Mouse (Mus musculus) urinary bladder, postnatal 25 days (tissue): Measurements from ENCODE around the gene Ccdc13.

ENCODE experiments used
- DNase-seq: peaks from one replicate; pipeline ENCODE4 v3.0.0; 2022; ENCODE audit warnings: low spot score

Gene Ccdc13

DNA sequence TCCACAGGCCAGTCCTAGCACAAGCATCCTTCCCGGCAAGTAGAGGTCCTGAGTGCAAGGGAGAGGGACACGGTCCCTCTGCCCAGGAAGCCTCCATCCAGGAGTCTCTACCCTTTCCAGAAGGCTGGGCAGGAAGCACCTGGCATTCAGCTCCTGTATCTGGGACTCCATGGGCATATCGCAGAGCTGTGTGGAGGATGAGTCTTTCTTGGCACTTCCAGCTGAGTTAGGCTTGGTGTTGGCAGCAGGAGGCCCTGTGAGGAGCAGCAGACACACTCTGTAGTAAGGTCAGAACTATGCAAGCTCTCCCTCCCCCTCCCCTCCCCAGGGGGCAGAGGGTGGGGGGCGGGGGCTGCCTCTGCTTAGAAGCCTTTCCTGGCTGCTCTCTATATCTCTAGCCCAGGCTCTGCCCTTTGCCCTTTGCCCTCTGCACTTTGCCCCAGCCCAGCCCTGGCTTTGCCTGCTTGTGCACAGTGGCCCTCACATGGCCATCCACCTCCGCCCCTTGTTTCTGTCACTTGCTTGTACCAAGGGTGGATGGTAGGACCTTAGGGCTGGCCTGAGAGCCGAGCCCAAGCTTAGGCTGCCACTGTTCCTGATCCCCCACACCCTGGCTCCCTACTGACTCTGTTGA lies 40.3 kb downstream of the Ccdc13 start:
- no peak for DNase-seq

DNA sequence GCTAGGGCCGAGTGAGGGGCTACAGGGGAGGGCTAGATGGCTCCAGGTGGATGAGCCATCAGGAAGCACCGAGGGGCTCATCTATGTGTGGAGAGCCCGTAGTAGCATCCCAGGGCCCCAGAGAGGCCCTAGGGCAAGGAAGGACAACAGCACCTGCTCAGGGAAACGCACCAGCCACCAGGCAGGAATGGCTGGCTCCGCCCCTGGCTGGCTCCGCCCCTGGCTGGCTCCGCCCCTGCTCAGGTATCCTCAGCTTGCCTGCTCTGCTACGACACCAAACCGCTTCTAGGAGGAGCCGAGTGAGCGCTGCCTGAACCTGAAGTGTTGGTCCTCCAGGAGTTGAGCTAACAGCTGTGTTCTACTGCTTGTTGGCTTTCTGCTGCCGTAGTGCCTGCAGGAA lies 41.5 kb downstream of the Ccdc13 start:
- DNase-seq, result peak; percentile 11

GRCm38 (mm10) chr9:121794972-121795539 lies 44.2 kb downstream of the Ccdc13 start:
- no peak for DNase-seq

- DNase-seq, result no peak
Observed at GRCm38 (mm10) chr9:121791757-121792521, 47.3 kb downstream of the Ccdc13 start, which contains the start of gene Hhatl. Gene Hhatl, minus strand, starts transcription at chr9:121792507.

GRCm38 (mm10) chr9:121791206-121791605 lies 48.1 kb downstream of the Ccdc13 start:
- DNase-seq, result peak; percentile 61

DNA sequence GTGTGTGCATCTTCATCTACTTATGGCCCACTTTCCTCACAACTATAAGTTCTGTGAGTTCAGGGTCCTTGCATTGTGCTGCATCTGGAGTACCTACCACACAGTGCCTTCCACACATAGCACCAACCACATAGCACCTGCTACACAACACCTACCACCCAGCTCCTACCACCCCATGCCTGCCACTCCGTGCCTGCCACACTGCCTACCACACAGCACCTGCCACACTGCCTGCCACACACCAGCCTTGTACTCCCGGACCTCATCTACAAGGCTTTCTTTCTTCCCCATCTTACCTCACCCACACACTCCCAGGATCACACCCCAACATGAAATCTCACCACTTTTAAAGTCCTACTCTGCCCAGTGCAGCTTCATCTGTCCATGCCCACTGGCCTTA lies 52.9 kb downstream of the Ccdc13 start:
- DNase-seq, result no peak

GRCm38 (mm10) chr9:121785261-121785660 lies 54.0 kb downstream of the Ccdc13 start:
- no peak for DNase-seq

- no peak for DNase-seq
Observed at GRCm38 (mm10) chr9:121784801-121785200, 54.5 kb downstream of the Ccdc13 start.

DNA sequence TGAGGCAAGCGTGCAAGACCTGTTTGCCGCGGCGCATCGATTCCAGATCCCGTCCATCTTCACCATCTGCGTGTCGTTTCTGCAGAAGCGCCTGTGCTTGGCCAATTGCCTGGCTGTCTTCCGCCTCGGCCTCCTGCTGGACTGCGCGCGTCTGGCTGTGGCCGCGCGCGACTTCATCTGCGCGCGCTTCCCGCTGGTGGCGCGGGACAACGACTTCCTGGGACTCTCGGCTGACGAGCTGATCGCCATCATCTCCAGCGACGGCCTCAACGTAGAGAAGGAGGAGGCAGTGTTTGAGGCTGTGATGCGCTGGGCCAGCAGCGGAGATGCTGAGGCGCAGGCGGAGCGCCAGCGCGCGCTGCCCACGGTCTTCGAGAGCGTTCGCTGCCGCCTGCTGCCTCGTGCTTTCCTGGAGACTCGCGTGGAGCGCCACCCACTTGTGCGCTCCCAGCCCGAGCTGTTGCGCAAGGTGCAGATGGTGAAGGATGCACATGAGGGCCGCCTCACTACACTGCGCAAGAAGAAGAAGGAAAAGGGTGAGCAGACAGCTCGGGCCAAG lies 61.1 kb downstream of the Ccdc13 start:
- DNase-seq, result no peak

DNA sequence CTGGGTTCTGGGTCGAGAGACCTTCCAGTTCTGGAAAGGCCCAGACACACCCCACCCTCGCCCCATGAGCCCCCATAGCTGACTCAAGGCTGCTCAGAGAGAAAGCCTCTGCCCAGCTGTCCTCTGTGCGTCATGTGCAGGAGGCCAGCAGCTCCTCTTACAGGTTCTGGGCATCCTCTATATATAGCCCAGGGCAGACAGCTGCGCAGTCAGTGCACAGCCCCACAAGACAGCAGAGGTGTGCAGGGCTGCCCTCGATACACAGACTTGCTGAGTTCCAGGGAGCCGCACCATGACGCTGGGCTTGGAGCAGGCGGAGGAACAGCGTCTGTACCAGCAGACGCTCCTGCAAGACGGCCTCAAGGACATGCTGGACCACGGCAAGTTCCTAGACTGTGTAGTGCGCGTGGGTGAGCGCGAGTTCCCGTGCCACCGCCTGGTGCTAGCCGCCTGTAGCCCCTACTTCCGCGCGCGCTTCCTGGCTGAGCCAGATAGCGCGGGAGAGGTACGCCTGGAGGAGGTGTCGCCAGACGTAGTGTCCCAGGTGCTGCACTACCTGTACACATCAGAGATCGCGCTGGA lies 61.7 kb downstream of the Ccdc13 start, which contains the start of gene Klhl40:
Gene Klhl40 (plus strand): TSS at position 124 of the 582 bp plus-strand sequence.
- no peak for DNase-seq

DNA sequence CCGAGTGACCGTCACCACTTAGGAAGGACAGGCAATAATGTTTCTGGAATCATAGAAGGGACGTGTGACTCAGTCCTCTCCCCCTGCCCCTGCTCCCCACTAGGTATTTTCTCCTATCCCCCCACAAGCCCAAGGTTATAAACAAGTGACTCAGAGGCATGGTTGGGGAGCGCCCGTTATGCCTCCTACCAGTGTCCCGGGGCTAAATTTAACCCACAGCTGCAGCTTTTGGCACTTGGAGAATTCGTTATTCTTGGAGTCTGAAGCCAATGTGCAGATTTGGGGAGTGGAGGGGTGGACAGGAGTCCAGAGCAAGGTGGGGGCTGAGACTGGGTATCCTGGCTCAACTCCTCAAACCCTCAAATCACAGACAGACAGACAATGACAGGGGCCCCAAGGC lies 62.8 kb downstream of the Ccdc13 start:
- no peak for DNase-seq

DNA sequence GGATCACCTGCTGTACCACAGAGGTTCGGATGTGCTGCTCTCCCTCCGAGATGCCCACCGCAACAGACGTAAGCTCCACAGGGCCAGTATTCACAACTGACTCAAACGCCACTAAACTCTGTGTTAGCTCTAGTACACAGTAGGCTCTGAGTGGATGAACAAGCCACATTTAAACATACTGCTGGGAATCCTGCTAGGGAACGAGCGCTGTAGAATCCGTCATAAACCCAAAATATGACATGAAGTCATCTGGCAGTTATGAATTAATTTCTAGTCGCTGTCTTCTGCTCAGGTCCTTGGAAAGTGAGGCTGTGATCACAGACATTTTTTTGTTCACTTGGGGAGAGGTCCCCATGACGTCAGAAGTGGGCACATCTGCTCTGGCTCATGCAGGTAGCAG lies 63.3 kb downstream of the Ccdc13 start:
- no peak for DNase-seq

- no peak for DNase-seq
Observed at GRCm38 (mm10) chr9:121772412-121772811, 66.8 kb downstream of the Ccdc13 start.

DNA sequence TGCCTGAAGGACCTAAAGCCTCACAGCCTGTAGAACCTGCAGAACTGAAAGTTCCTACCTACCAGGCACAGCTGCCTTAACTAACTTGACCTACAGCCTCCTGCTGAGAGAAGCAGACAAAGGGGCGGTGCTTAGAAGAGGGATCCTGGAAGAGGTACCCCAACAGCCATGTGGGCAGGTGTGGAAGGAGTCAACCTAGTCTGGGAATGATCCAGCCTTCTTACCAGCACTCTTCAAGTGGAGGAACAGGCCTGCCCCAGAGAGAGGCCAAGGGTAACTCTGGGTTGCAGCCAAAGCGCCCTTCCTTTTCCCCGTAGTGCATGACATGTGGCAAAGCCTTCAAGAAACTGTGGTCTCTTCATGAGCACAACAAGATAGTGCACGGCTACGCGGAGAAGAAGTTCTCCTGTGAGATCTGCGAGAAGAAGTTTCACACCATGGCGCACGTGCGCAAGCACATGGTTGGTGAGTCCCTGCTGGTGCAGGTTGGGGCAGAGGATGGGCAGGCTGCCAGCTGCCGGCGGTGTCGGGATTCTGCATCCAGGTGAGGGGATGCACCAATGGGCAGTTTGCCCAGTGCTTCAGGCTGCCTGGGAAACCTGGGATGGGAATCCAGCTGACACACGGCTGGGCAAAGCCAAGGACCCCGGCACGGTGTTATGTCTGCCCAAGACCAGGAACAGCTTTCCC lies 74.0 kb downstream of the Ccdc13 start:
- DNase-seq, result no peak

DNA sequence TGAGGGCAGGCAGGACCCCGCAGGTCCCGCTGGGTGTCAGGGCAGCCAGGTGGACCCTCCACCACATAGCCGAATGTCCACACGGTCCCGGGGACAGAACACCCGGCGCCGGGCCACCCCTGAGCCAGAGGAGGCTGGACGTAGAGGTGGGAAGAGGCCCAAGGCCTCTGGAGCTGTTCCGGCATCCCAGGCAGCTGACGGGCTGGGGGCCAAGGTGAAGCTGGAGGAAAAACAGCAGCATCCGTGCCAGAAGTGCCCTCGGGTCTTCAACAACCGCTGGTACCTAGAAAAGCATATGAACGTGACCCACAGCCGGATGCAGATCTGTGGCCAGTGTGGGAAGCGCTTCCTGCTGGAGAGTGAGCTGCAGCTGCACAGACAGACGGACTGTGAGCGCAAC lies 75.5 kb downstream of the Ccdc13 start:
- DNase-seq, result no peak

DNA sequence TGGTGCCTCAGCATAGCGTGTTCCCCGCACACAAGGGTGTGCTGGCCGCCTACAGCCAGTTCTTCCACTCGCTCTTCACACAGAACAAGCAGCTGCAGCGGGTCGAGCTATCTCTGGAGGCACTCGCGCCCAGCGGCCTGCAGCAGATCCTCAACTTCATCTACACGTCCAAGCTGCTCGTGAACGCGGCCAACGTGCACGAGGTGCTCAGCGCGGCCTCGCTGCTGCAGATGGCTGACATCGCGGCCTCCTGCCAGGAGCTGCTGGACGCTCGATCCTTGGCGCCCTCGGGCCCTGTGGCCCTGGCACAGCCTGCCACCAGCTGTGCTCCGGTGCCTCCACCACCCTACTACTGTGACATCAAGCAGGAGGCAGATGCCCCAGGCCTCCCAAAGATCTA lies 76.5 kb downstream of the Ccdc13 start:
- no peak for DNase-seq

GRCm38 (mm10) chr9:121762248-121762647 lies 77.0 kb downstream of the Ccdc13 start:
- no peak for DNase-seq

GRCm38 (mm10) chr9:121761787-121762186 lies 77.5 kb downstream of the Ccdc13 start:
- DNase-seq, result no peak

DNA sequence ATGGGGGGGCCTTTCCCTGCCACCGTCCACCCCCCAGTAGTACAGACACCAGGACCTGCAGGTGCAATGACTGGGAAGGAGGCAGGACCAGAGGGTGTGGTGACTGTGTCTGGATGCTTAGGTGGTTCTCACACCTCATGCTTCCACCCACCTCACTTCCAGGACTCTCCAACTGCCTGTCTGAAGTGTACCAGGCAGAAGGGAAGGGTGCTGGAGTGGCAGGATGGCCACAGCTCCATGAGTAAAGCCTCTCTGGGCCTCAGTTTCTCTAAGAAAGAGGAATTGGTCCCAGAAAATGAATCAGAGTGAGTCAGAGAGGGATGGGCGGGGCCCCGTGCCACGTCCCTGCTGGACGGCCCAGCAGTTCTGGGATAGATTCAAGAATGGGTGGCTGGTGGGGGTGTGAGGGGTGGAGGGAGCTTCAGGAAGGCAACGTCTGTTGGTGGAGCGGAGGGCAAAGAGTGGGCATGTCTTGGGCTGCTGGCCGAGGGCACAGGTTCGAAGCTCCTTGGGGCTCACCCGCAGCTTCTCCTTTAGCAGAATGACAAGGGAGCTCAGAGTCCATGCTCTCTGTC lies 78.1 kb downstream of the Ccdc13 start:
- peak; percentile 43 for DNase-seq

DNA sequence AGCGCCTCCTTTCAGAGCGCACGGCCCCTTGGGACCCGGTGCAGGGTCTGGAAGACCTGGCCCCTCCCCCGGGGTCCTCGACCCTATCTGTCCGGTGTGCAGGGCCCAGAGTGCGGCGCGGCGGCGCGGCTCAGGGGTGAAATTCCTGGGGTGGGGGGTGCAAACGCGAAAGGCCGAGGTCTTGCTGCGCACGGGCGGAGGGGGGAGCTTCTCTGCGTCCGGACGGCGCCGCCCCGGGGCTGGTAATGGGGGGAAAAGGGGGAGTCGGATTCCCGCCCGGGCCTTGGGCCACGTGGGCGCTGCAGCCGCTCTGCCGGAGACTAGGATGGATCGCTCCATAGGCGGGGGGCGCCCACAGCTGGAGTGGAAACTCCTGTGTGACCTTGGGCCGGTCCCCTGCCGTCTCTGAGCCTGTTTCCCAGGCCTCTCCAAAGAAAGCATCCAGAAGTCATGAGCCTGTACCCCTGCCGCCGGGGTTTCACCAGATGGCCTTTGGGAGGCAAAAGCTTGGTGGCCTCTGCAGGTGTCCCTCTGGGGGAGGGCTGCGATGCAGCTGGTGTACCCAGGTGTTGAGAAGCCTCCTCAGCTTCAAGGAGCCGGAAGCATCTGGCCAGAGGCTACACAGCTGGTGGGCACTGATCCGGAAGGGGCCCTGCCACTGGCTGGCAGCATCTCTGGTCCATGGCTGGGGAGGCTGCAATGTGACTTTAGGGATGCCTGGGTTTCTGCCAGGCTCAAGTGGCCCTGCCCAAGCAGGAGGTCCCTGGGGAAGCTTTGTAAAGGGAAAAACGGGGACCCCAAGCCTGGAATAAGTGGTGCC lies 78.8 kb downstream of the Ccdc13 start:
- peak; percentile 67 for DNase-seq
